Mouse (Mus musculus): ENCODE measurements around the gene Mb21d2.

- no peak for TF ChIP-seq CTCF (IDR thresholded peaks at IDR 0.05; ENCODE audit: control insufficient read depth, insufficient read depth, low read length)
- TF ChIP-seq POLR2A (IDR thresholded peaks at IDR 0.05; ENCODE audit: borderline replicate concordance, control insufficient read depth, low read depth, low read length) = no peak
Observed at GRCm38 (mm10) chr16:28850881-28851280, 78.6 kb downstream of the Mb21d2 start.
